Mouse (Mus musculus) CD4-positive helper T cell, adult 2 months (primary cell): ENCODE results near the gene Hykk.

Source experiments
- DNase-seq: peaks from one replicate; pipeline ENCODE4 v3.0.0-alpha.2; 2012; ENCODE audit warnings: low read depth, missing footprints, low spot score

The Hykk gene

DNA sequence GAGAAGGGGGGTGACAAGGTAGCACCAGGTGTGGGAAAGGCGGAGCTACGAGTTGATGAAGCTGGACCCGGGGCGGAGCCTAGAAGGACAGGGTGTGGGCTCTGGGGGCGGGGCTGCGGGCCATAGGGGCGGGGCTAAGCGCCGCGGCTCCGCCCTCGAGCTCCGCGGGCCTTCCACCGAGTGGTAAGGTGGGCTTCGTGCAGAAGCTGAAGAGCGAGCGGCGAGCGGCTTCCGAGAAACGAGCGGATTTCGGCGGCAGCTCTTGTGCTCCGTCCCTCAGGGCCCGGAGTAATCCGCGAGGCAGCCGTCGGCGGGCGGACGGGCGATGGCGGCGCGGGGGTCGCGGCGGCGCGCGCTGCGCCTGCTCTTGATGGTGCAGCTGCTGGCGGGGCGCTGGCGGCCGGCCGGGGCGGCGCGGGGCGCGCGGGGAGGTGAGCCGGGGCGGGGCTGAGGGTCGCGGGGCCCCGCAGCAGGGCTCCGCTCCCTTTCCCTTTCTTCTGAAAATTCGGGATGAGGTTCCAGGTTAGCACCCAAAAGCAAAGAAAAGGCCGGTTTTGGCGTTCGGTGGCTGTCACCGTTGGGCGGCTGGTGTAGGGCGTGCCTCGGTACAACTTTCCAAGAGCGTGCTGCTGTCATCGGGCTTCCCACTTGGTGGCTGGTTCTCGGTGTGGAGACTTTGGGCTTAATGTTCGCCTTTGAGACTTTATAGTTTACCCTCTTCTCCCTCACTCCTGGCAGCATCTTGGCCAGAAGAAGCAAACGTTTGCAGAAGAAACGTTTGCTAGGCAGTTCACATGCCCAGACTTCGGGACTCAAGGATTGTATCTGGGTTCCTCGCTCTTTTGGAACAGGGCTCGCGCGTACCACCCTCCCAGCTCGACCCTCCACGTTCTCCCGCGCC, 64.5 kb downstream of the Hykk start:
- DNase-seq: peak; percentile 38

DNA sequence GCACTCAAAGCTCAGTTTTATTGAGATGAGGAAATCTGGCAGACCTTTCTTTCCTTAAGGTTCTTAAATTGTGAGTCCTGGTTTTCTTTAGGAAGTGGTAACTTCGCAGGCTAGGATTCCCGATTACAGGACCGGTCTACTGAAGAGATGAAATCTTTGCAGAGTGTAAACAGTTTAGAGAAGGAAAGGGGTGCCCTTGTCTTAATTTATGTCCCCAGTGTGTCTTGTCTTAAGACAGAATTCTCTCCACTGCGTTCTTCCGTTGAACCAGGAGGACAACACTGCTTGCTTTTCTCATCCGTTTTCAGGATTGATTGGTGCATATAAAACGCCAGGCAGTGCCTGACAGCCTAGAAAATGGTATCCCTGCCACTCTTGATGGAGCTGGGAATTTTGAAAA, 65.3 kb downstream of the Hykk start:
- no peak for DNase-seq

DNA sequence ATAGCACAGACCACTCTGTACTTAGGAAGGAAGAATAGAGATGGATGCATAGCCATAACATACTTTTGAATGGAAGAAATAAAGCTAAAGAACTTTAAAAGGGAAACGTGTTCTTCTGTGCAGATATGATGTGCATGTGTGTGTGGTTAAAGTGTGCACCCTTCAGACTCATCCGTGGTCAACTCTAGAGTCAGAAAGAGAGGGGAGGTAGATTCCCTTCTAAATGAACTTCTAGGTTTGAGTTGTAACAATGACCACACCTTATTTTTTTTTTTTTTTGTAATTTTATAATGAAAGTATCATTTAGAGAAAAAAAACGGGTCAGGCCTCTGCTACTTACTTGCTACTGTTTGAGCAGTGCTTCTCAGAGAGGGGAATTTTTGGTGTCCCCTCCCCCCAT, 73.3 kb downstream of the Hykk start:
- DNase-seq: no peak

DNA sequence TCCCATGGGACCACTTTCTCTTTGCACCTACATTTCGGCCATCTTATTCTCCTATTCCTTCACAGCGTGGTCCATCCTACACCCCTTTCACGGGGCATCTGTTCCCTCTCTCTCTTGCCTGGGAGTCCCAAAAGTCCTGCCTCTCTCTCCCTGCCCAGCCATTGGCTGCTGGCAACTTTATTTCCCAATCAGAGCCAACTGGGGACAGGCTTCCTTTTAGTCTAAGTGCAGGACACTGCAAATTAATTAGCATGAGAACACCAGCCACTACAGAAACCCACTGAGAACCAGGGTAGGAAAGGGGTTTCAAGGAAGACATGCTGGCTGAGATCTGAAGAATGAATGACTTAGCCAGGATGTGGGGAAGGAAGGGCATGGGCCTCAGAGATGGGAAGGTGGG, 77.3 kb downstream of the Hykk start:
- no peak for DNase-seq

DNA sequence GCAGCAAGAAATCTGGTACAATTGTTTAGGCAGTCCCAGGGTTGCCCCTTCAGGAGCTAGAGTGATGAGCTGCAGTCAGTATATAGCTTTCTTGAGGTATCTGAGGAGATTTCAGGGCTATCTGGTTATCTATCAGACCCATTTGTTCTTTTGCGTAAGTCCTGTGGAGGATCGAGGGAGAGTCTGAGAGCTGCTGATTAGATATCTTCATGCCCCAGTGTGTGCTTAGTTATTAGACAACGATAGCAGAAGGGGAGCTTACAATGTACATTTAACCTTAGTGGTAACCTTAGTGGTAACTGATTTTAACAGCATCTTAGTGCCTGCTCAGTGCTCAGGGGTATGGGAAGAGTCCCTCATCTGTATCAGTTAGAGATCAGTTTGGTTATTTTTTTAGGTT, 78.6 kb downstream of the Hykk start:
- no peak for DNase-seq
